Mouse (Mus musculus): ENCODE results near the gene Ints14.
A peak's percentile ranks its signal among the peaks of the same experiment; 100 is the strongest.
"Not testable (repeated sequence)": the region's sequence is repeated elsewhere in the genome, so short reads cannot be mapped to it uniquely, and the experiment has no call there.

Gene Ints14

DNA sequence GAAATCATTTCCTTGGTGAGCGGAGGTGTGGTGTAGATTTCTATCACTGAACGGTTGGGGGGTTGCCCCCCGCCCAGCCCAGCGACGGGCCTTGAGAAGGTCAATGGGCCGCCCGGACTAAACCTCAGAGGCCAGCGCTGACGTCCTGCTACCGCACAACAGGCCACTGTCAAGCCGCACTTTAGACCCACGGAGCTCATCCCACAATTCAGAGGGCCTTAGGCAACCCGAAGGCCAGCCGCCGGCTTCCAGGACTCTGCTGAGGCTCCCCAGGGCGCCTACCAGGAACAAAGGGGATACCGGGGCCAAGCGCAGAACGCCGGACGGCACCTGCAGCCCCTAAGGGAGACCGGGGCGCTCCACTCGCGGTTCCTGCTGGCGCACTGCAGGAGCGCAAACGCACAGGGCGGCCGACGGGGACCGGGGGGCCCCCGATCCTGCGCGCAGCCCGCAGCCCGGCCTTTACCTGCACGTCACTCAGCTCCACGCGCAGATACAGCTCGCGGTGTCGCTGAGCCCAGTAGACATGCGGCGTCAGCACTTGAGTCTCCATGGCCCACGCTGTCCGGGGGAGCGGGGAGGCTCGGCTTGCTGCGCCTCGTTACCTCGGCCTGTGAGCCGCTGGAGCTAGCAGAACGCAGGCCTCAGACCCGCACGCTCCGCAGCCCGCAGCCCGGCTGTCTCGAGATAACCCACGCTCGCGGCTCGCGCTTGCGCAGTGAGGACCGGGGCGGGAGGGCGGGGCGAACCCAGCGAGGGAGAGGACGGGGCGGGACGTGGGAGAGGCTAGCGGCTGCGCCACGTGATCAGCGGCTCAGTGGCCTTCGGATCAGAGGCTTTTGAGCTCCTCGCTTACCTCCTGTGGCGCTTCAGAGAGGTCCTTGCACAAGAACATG, 60.5 kb downstream of the Ints14 start, which contains the start of gene Hacd3:
TSS of gene Hacd3 (minus strand) at position 703 of the 896 bp plus-strand sequence.
- peak; percentile 87 for DNase-seq

- DNase-seq: no peak
These were observed 61.3 kb downstream of the Ints14 start for GRCm38 (mm10) chr9:65021887-65022579.

DNA sequence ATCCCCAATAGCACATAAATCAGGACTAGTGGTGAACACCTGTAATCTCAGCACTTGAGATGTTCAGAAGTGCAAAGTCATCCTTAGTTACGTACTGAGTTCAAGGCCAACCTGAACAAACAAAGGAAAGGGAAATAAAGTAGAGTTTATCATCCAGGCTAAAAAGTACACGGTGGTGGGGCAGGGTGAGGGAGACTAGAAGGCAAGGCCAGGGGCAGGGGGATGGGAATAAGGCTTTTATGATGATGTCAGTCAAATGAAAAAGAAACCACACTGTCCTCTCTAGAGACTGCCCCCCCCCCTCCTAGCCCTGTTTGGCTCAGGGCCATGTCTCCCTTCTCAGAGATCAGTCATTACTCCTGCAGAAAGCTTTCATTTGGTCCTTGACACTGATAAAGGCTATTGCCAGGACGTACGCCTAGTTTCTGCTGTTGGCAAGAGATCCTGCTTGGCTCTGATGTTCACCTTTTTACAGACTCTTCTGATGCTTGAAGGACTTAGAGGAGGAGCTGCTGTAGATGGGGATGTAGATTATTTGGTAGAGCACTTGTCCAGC, 62.0 kb downstream of the Ints14 start:
- DNase-seq: no peak

DNA sequence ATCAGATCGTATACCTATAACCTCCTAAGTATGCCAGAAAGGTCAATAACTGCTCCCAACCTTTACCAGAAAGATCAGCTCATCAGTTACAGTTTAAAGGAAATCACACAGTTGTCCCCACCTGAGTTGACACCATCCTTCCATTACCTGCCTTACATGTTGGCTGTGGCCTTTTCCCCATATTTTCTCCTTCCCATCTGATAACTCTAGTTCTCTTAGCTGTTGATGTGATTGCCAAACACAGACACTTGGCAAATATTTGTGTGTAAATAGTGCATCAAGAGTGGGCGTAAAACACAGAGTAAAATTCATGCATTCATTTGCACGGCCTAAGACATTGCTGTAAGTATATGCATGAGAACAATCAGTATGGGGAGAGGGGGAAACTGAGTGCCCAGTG, 62.7 kb downstream of the Ints14 start:
- no peak for DNase-seq

- no peak for DNase-seq
These were observed 66.5 kb downstream of the Ints14 start for GRCm38 (mm10) chr9:65027241-65027640.

DNA sequence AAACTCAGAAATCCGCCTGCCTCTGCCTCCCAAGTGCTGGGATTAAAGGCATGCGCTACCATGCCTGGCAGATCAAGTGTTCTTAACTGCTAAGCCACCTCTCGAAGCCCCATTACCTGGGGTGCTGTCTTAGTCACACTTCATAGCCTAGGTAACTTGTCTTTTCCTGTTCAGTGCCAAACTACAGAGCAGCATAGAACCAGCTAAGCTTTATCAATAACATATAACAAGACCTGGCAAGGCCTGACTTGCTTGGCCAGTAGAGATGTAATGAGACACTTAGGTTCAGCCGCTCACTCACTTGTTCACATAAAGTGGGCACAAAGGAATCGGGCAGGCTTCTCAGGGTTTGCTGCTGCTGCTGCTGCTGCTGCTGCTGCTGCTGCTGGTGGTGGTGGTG, 67.6 kb downstream of the Ints14 start:
- no peak for DNase-seq

- not testable (repeated sequence) for DNase-seq
These were observed 70.7 kb downstream of the Ints14 start for GRCm38 (mm10) chr9:65031355-65031754.

- no peak for DNase-seq
These were observed 71.2 kb downstream of the Ints14 start for GRCm38 (mm10) chr9:65031894-65032268.

DNA sequence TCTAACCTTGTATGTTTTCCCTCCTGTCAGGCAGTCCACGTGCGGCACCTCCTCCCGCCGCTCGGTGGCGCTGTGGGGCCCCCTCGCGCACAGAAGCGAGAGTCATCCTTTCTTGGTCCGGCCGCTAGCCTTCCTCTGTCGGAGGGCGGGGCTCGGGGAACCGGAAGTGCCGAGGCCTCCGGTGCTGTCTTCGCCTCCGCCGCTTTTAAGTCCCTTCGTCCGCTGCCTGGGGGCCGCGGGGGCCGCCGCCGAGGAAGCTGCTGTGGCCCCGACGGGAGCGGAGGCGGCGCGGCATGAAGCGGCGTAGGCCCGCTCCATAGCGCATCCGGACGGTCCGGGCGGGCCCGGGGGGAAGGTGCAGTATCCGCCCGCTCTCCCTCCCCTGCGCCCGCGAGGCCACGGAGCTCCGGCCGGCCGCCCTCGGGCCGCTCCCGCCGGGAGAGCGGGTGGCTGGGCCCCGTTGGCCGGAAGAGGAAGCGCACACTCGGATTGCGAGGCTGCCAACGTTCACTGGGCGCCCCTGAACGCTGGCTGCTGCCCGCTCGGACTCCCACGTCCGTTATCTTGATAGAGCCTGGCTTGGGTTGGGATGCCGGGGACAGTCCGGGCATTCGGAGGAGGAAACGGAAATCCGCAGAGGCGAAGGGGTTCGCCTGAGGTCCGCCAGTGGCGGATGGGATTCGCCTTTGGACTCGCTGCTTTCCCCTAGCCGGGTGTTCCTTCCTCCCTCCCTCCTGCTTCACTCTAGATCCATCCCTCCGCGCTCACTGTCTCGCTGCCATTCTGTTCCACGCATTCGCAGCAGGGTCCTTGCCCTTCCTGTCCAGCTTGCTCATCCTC, 71.8 kb downstream of the Ints14 start, which contains the start of gene Dpp8:
TSS of gene Dpp8 (plus strand) at position 146 of the 840 bp plus-strand sequence.
- peak; percentile 92 for DNase-seq

GRCm38 (mm10) chr9:65036456-65036855, 75.8 kb downstream of the Ints14 start:
- DNase-seq: peak; percentile 40
